Mouse (Mus musculus) left cerebral cortex, postnatal 25 days (tissue): ENCODE results near the gene Nucb1. TPM values are rescaled to one million over a fixed set of nuclear protein-coding genes. Genes with fewer than 3 reads are reported as not detected.
"Not testable (repeated sequence)": the region's sequence is repeated elsewhere in the genome, so short reads cannot be mapped to it uniquely, and the experiment has no call there.

Experiments
- DNase-seq, 2 experiments: peaks; one replicate each; pipeline ENCODE4 v3.0.0; 2022; ENCODE audit warnings: low spot score in 2 of 2, mixed read lengths in 1 of 2
- intact Hi-C: fragments of 180-260 bp; cut with DNase I; formaldehyde crosslinking; loops from one replicate; pipeline ENCODE4 v1.15.1; 2025
- total RNA-seq, 2 experiments: library from RNA; stranded (reverse); gene quantifications; 2 replicates each; pipeline ENCODE4 v1.2.3; 2021

The Nucb1 gene
- total RNA-seq, 2 experiments from 2014 or later, result 103 to 105 TPM

DNA sequence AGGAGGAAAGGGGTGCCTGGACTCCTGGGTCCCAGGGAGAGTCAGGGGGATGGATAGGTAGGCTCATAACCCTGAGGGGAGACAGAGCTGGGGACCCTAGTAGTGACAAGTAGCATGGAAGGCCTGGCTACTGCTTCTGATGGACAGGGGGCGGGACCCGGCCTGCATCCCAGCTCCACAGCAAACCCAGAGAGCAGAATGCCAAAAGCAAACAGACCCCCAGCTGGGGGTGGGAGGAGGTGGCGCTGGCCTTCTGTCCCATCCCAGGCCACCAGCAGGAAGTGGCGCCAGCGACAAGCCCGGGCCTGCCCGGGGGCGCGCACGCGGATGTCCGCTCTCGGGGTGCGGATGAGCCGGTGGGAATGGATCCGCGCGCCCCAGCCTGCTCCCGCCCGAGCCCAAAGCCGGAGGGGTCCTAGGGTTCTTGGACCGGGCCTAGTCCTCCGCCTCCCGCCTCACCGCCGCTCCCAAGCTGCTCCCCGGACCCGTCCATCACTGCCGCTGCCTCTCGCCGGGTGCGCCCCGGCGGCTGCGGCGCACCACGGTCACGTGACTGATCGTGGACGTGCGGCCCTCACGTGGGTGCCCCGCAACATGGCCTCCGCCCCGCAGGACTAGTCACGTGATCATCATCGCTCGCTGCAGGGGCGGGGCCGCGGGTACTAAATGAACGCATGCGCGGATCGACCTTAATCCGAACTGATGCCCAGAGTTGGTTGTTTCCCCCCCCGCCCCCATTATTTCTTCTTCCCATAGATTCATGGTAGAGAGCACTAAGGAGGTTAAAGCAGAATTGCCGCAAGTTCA is 43.7 kb downstream of the Nucb1 start, which contains the start of gene Bax:
Bax (minus strand) TSS at position 616 of the 807 bp plus-strand sequence.
- intact Hi-C loops, result loop anchor here (10.0 kb wide), 1 partner anchor 238 kb away; the partner anchor contains the start of gene Dbp
- DNase-seq, result peak; percentile 97

DNA sequence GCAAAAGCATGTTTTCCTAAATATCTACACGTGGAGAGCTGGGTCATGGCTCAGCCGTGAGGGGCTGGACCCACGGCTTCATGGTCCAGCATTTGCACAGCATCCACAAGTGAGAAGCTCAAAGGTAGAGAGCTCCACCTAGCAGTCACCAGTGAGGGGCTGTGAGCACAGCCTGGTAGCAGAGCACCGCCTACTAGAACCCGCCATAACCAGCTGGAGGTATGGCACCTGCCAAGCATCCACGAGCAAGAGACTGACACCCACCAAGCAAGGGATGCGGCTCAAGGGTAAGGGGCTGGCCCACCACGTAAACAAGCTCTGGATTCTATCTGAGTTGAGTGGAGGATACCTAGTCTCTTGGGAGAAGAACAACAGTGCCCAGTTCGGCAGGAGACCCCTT is 44.7 kb downstream of the Nucb1 start:
- intact Hi-C loops, result loop anchor here (10.0 kb wide), 1 partner anchor 239 kb away; the partner anchor contains the start of gene Dbp
- DNase-seq, result no peak

DNA sequence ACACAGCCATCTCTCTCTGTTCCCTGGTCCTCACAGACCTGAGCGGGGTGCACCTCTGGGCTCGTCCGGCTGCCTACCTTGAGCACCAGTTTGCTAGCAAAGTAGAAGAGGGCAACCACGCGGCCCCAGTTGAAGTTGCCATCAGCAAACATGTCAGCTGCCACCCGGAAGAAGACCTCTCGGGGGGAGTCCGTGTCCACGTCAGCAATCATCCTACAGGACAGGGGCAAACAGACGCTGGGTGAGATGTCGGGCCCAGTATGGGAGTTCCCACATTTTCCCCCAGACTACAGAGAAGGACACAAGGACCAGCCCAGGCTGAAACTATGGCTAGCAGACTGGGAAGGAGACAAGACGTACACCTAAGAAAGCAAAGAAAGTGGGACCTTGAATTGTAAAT is 45.1 kb downstream of the Nucb1 start:
- intact Hi-C loops, result loop anchor here (10.0 kb wide), 1 partner anchor 240 kb away; the partner anchor contains the start of gene Dbp
- no peak for DNase-seq

DNA sequence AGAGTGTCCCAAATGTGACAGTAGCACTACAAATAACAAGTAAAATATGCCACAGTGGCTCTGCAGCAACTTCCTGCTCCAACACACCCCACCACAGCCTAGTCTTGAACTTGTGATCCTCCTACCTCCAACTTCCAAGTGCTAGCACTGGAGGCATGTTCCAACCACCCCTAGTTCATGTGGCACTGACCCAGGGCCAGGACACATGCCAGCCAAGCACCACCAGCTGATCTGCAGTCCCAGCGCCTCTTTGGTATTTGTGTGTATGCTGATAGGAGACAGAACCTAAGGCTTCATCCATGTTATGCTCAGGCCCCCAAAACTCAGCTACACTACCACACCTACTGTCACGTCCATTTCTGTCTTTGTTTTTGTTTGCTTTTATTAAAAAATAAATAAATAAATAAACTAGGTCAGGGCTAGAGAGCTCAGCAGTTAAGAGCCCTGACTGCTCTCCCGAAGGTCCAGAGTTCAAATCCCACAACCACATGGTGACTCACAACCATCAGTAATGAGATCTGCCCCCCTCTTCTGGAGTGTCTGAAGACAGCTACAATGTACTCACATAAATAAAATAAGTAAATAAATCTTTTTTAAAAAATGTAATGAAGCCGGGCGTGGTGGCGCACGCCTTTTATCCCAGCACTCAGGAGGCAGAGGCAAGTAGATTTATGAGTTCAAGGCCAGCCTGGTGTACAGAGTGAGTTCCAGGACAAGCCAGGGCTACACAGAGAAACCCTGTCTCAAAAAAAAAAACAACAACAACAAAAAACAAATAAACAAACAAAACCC is 46.0 kb downstream of the Nucb1 start:
- intact Hi-C loops, result loop anchor here (10.0 kb wide), 1 partner anchor 241 kb away; the partner anchor contains the start of gene Dbp
- DNase-seq, result no peak

DNA sequence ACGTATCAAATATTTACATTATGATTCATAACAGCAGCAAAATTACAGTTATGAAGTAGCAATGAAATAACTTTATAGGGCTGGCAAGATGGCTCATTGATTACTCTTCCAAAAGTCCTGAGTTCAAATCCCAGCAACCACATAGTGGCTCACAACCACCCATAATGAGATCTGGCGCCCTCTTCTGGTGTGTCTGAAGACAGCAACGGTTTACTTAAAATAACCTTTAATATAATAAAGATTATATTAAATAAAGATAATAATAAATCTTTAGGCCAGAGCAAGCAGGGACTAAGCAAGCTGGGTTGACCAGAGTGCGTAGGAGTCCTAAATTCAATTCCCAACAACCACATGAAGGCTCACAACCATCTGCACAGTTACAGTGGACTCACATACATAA is 47.3 kb downstream of the Nucb1 start:
- intact Hi-C loops, result loop anchor here (10.0 kb wide), 1 partner anchor 242 kb away; the partner anchor contains the start of gene Dbp

DNA sequence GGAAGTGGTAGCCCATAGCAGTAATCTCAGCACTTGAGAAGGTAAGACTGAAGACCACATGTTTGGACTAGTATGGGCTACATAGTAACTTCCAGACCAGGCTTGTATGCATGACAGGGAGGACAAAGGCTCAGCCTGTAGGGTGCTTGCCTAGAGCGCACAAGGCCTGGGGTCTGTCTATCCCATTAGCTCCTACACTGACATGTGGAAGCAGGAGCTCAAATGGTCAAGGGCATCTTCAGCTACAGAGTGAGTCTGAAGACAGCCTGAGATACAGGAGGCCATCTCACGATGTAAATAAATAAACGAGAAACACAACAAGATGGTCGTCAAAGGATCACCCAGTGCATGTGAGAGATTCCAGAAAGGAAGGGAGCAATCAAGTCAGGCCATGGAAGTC is 47.9 kb downstream of the Nucb1 start:
- DNase-seq, result no peak
- intact Hi-C loops, result loop anchor here (10.0 kb wide), 1 partner anchor 242 kb away; the partner anchor contains the start of gene Dbp

More for the DNA sequence above, 47.3 kb downstream of the Nucb1 start:
- DNase-seq, result not testable (repeated sequence)

DNA sequence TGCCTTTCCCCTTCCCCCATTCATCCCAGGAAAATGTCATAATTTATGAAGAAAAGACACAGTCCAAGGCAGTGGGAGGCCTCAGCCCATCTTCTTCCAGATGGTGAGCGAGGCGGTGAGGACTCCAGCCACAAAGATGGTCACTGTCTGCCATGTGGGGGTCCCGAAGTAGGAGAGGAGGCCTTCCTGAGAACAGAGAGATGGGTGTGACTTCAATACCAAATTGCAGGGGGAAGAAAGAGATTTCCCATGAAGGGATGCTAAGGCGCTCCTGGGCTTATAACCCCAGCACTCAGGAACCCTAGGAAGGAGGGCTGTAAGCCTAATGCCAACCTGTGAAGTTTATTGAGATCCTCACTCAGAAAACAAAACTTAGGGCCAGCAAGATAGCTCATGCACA is 48.4 kb downstream of the Nucb1 start:
- intact Hi-C loops, result loop anchor here (10.0 kb wide), 1 partner anchor 243 kb away; the partner anchor contains the start of gene Dbp
- DNase-seq, result no peak

DNA sequence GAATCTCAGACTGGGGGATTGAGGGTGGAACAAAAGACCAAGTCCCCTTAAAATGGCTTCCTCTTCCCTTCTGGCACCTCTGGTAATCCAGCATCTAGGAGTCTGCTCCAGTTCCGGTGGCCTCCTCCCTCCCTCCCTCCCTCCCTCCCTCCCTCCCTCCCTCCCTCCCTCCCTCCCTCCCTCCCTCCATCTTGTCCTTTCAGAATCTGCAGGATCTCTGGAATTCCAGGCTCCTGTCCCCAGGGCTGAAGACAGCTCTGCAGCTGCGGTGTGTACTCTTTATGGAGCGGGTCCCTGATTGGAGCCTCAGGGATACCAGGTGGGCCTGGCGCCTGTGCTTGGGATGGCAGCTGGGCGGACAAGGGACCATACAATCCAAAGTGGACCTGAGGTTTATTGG is 48.9 kb downstream of the Nucb1 start:
- intact Hi-C loops, result loop anchor here (10.0 kb wide), 1 partner anchor 243 kb away; the partner anchor contains the start of gene Dbp
- DNase-seq, result no peak

DNA sequence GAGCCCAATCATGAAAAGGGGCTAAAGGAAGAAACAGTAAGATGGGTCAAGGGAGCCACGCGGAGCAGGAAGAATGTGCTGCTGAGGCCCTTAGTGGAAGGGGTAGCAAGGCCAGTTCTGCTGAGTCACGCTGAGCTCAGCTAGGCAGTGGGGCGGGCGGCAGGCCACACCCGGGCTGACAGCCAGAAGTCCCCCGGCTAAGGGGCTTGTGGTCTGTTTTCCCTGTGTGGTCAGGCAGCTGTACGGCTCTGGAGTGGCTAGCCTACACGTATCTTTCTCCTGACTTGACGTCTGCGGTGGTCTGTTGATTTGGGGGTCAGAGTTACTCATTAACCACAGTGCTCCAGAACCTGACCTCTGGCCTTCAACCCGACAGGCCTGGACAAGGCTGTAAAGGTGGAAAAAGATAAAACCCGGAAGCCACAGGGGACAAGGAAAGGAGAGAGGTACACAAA is 49.3 kb downstream of the Nucb1 start:
- peak in 1 of 2 experiments; percentile 38 for DNase-seq
- intact Hi-C loops, result loop anchor here (10.0 kb wide), 1 partner anchor 244 kb away; the partner anchor contains the start of gene Dbp

DNA sequence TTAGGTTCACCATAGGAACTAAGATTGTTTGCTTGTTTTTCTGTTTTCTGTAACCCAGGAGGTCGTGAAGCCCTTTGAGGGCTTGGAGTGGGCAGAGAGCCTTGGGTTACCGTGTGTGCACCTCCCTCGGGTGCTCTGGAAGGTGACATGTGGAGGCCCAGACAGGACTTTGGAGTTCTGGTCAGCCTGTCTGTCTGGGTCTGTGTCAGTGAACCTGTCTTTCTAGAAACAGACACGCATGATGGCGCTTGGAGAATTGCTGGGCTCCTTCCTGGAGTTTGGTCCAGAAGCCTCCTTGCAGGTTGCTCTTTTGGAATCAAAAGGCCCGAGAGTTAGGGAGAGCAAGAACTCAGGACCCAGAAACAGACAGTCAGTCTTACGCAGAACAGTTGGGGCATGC is 49.8 kb downstream of the Nucb1 start:
- peak in 1 of 2 experiments; percentile 14 for DNase-seq
- intact Hi-C loops, result loop anchor here (10.0 kb wide), 1 partner anchor 244 kb away; the partner anchor contains the start of gene Dbp

DNA sequence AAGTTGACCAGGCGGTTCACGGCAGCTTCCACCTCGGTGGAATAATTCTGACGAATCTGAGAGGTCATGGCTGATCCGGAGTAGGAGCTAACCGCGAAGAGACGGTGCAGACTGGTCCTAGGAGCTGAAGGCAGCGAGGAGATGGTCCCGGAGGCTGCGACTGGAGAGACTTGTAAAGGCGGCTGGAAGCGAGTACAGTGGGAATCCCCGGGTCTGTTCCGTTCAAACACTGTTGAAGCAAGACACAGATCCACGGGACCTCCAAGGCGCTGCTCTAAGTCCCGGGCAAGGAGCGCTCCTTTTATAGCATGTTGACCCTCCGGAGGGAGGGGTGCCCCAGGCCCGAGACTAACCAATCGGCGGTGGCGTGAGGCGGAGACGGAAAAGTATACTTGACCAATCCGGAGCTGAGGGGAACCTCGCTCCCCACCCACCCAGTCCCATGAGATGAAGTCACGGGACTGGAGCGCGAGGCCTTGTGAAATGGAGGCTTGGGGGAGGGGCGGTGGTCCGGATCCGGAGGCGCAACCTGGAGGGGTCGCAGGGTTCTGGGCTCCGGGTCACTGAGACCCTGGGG is 50.6 kb downstream of the Nucb1 start, which contains the start of gene Ftl1:
Ftl1 (minus strand) TSS at position 321 of the 577 bp plus-strand sequence.
- DNase-seq, result peak; percentile 94 to 99
- intact Hi-C loops, result loop anchor here (10.0 kb wide), 1 partner anchor 245 kb away; the partner anchor contains the start of gene Dbp

DNA sequence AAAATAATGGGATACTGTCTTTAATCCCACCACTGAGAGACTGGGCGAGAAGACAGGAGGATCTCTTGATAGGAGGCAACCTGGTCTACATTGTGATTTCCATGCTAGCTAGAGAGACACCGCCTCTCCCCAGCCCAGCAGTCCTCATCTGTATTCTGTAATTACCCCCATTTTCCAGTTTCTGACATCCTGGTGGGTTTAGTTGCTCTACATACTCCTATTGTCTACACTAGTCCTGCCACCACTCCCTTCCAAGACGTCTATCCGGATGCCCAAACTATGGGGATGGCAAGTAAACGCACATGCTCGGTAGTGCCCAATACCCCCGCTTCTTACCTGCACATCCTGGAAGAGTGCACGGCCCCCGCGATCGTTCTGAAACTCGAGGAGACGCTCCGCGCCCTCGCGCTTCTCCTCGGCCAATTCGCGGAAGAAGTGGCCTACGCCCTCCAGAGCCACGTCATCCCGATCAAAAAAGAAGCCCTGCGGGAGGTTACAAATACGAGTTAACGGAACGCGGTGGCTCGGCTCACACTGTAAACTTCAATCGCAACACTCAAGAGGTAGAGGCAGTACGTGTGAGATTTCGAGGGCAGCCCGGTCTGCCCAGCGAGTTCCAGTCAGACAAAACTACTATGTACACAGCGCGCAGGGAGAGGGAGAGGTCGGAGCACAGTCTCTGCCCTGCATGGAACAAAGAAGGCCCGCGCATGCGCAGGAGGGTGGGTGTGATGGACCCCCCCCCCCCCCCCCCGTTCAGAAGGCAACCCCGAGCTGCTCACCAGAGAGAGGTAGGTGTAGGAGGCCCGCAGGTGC is 51.2 kb downstream of the Nucb1 start:
- DNase-seq, result peak; percentile 70 to 80
- intact Hi-C loops, result no loop called here

DNA sequence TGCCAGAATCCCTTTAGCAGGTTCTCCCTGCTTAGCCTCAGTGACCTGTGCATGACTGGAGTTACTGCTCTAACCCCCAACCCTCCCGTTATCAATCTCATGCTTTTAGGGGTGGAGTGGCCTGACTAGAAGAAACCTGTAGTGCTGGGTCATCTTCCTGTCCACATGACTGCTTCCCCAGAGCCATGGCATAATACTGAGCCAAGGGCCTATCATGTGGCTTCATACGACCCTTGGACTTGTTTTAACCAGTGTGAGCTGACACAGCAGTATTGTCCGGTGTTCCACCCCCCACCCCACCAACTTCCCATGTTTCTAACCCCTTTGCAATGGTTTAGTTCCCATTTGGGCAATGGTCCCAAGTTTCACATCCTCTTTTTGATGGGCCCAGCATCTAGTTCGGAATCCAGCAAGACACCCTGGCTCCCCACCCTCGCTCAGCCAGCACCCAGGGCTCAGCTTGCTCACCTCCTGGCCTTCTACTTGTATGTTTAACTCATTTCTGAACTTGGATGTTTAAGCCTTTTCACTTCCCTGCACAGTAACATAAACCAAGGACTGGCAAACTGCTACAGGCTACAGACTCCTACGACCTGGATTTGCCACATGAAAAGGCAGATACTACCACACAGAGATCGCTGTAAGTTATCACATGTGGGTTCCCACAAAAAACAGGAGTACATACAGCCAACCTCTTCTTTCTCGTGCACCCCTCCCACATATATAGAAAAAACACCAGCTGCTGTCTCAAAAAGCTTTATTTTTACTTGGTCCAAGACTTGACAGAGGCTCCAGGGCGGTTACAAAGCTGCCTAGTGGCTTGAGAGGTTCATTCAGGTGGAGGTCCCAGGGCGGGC is 52.8 kb downstream of the Nucb1 start:
- peak in 1 of 2 experiments; percentile 55 for DNase-seq

DNA sequence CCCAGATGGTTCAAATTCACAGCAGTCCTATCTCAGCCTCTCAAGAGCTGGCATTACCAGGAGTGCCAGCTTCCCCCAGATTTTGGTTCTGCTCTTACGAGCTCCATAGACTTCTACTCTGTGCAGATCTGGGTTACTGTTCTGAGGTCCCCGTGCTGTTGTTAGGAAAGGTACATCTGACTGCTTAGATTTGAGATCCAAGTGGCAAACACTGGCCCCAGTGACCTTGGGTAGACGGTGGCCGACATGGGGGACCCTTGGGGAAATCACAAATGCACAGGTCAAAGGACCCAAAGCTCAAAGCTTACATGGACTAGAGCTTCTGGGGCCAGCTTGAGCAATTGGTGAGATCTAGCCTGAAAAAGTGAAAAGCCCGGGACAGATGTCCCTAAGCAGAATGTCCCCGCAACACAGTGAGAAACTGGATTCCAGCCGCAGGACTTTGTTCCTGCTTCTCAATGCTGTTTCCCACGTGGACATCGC is 53.4 kb downstream of the Nucb1 start:
- intact Hi-C loops, result no loop called here
- DNase-seq, result no peak

More for the DNA sequence above, 52.8 kb downstream of the Nucb1 start:
- intact Hi-C loops, result no loop called here

DNA sequence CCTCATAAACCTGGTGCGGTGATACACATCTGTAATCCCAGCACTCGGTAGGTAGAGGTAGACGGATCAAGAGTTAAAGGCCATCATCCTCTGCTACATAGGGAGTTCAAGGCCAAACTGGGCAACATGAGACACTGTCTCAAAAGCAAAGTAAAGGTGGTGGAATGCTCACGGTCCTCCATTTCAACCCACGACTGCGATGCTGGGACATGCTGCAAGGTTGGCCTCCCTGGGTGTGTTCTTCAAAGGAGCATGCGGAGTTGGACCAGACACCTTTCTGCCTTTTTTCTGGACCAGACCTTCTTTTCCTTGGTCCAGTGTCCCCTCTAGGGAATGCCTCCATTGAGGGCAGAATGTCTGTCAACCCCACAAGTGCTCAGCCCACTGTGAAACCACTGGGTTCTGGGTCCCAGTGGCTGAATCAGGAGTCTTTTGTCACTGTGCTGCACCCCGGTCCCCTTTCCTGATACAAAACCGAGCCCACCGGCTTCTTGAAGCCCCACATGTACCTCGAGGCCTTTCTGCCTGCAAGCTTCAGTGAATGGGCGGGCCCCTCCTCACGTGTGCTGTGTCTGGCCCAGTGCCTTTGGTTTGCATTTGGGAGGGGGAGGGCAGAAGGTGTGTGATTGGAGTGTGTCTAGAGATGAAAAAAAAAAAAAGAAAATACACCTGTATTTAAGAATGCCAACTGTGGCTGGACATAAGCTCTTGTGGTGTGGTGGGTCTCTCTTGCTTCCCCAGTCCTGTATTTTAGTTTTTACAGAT is 54.1 kb downstream of the Nucb1 start:
- DNase-seq, result no peak
- intact Hi-C loops, result no loop called here

DNA sequence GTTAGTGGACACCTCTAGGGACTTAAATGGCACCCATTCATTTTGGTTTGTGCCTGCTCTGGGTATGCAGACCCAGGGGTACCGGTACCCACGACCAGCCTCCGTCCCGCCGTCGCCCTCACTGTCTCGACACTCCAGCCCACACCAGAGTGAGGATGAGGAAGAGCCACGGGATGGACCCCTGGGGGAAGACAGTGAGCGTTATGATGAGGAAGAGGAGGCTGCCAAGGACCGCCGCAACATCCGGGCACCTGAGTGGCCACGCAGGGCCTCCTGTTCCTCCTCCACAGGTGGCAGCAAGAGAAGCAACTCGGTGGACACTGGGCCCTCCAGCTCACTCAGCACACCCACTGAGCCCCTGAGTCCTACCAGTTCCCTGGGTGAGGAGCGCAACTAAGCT is 55.2 kb downstream of the Nucb1 start:
- intact Hi-C loops, result loop anchor here (5.0 kb wide), 1 partner anchor 107 kb away; no protein-coding TSS in a partner anchor
- DNase-seq, result no peak
